Mouse (Mus musculus): Measurements from ENCODE around the gene Fto. TPM values are rescaled to one million over a fixed set of nuclear protein-coding genes. Genes with fewer than 3 reads are reported as not detected.

Gene Fto
- polyA plus RNA-seq, 1 experiment from 2014 or later: 56.1 TPM

DNA sequence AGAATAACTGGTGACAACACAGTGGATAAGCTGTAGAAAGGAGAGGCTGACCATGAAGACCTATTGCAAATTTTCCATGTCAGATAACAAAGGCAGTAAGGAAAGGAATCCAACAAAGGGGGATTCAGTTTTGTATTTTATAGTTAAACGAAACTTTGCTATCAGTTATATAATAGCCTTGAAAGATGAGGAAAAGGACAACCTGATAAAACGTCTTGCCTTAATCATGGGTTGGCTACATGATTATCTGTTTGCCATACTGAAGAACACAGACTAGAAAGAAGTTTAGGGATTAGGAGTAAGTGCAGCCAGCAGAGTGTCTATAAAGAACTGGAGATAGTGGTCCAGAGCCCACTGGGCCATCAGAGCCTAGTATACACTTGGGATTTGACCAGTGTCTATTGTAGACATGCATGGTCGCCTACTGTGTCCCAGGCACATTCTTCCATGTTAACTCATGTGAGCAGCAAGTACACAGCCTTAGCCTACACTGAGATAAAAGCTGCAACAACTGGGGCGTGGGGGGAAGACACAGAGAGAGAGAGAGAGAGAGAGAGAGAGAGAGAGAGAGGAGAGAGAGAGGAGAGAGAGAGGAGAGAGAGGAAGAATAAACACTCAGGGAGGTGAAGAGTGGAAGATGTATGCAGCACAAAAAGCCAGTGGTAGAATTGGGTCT, 192.8 kb downstream of the Fto start:
- H3K4me2 ChIP-seq: no peak overlapping the region
- H3K9ac ChIP-seq: no peak overlapping the region
- H3K9me3 ChIP-seq (replicated peaks): no peaks in the 10 kb centered on the region
- no peak for ATAC-seq (replicated peaks; ENCODE audit: insufficient number of reproducible peaks, insufficient read depth, low FRiP score, low read depth)
- H3K36me3 ChIP-seq: no peaks in the 10 kb centered on the region
- no peaks in the 10 kb centered on the region for H3K27me3 ChIP-seq
- WGBS: 56% methylated on average over 4 of the region's 4 CpGs
- H3K4me1 ChIP-seq (replicated peaks): peaks cover 33% of the 10 kb centered on the region
- H3K27ac ChIP-seq: no peak overlapping the region
- H3K4me3 ChIP-seq: no peak overlapping the region

DNA sequence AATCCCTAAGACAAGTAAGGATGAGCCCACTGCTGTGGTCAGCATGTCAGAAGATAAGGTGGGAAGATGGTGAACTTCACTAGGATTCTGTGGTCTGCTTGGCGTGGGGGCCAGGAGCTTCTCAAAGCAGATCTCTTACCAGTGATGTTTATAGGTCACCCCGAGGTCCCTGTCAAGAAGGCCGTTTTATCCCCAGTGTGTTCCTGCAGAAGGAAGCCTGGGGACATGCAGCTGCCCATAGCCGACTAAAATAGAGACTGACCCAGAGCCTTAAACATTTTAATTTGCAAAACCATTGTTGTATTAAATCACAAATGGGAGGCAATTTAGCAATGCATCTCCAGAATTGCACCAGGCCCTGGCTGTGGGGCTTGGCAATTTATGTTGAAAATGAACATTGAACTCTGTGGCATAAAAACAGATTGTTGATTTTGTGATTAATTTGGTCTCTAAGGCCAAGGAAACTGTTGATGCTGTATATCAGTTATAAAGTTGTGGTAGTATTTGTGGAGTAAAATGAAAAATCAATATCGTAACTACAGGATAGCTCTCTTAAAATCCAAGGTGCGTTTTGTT, 193.4 kb downstream of the Fto start:
- no peaks in the 10 kb centered on the region for H3K27me3 ChIP-seq
- ATAC-seq (replicated peaks; ENCODE audit: insufficient number of reproducible peaks, insufficient read depth, low FRiP score, low read depth): no peak
- H3K4me1 ChIP-seq (replicated peaks): peaks cover 33% of the 10 kb centered on the region
- H3K9me3 ChIP-seq (replicated peaks): no peaks in the 10 kb centered on the region
- H3K27ac ChIP-seq: no peak overlapping the region
- 72% methylated on average over 6 of the region's 6 CpGs for WGBS
- no peak overlapping the region for H3K9ac ChIP-seq
- H3K36me3 ChIP-seq: no peaks in the 10 kb centered on the region
- H3K4me3 ChIP-seq: no peak overlapping the region
- no peak overlapping the region for H3K4me2 ChIP-seq

DNA sequence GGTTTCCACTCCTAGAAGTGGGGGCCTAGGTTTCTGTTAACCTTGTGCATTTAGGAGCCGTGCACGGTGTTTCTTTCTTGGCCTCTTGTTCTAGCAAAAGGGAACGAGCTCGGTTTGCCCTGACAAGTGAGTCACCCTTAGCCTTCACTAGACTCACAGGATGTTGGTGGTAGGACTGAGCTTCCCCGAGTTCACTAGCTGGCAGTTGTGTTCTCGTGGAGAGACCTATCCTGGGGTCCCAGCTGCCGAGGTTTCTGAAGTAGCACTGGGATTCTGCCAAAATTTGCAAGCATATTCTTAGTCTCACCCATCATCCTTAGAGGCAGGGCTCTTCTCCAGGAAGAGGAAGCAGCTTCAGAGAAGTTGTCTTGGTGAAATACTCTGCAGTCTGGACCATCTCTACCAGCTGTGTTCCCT, 194.4 kb downstream of the Fto start:
- Histone ChIP-seq H3K4me3 (no peak overlapping the region), H3K4me1 (replicated peaks) (peaks cover 33% of the 10 kb centered on the region), H3K27me3 (no peaks in the 10 kb centered on the region), H3K9me3 (replicated peaks) (no peaks in the 10 kb centered on the region), H3K4me2 (no peak overlapping the region), H3K36me3 (no peaks in the 10 kb centered on the region), H3K9ac (no peak overlapping the region), H3K27ac (peak overlapping the region; percentile 22)
- no peak for ATAC-seq (replicated peaks; ENCODE audit: insufficient number of reproducible peaks, insufficient read depth, low FRiP score, low read depth)
- WGBS: 51% methylated on average over 7 of the region's 7 CpGs

DNA sequence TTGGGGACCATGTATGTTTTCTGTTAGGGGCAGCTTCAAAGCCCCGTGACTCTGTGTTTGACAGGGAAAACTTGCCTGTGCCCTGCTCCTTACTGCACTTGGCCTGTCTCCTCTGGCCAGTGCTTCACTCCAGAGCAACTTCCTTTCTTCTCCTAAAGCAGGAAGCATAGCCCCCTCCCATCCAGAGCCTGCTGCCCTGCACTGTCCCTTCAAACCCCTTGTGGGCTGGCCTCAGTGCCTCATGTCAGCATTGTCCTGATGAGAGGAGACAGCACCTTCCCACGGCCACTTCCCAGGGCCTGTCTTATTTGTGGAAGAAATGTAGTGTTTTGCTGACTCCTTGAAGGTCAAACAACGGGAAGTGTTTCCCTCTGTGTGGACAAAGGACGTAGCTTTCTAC, 195.0 kb downstream of the Fto start:
- no peak; the same call in 1 of the 2 replicates for ATAC-seq (replicated peaks; ENCODE audit: insufficient number of reproducible peaks, insufficient read depth, low FRiP score, low read depth)
- no peak overlapping the region for H3K4me3 ChIP-seq
- H3K27me3 ChIP-seq: no peaks in the 10 kb centered on the region
- H3K36me3 ChIP-seq: no peaks in the 10 kb centered on the region
- 62% methylated on average over 4 of the region's 4 CpGs for WGBS
- peaks cover 33% of the 10 kb centered on the region for H3K4me1 ChIP-seq (replicated peaks)
- H3K9me3 ChIP-seq (replicated peaks): no peaks in the 10 kb centered on the region
- H3K9ac ChIP-seq: no peak overlapping the region
- H3K4me2 ChIP-seq: no peak overlapping the region
- peak overlapping the region; percentile 22 for H3K27ac ChIP-seq

DNA sequence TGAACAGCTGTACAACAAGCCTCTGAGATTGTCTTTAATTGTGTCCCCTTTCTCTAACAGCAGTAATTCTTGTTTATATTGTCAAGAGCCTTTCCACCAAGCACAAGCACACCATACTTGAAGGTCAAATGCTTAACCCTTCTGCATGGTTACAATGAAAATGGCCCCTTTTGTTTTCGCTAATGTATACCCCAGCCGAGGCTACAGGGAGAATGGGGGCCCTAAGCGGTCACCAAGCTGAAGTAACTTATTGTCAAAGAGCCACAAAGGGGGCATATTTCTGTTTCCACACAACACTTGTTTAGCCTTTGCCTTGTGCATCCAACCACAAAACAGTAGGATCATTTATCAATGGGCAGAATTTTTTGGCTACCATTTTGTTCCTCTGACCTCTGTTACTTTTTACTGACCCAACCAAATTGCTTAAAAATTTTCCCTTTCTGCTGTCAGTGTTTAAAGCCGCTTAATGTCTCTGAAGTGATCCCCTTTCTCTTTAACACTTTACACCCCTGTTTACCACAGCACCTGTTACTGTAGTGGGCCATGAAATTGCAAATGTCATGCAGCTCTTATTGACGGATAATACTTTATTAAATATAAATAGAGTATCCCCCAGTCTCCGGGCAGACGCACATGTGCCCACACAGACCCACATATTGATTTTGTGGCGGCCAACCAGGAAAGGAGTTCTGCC, 196.0 kb downstream of the Fto start:
- Histone ChIP-seq H3K4me3 (no peak overlapping the region), H3K9me3 (replicated peaks) (no peaks in the 10 kb centered on the region), H3K27me3 (no peaks in the 10 kb centered on the region), H3K4me2 (no peak overlapping the region), H3K36me3 (no peaks in the 10 kb centered on the region), H3K9ac (no peak overlapping the region), H3K4me1 (replicated peaks) (peaks cover 31% of the 10 kb centered on the region), H3K27ac (no peak overlapping the region)
- 82% methylated on average over 8 of the region's 8 CpGs for WGBS
- no peak for ATAC-seq (replicated peaks; ENCODE audit: insufficient number of reproducible peaks, insufficient read depth, low FRiP score, low read depth)

DNA sequence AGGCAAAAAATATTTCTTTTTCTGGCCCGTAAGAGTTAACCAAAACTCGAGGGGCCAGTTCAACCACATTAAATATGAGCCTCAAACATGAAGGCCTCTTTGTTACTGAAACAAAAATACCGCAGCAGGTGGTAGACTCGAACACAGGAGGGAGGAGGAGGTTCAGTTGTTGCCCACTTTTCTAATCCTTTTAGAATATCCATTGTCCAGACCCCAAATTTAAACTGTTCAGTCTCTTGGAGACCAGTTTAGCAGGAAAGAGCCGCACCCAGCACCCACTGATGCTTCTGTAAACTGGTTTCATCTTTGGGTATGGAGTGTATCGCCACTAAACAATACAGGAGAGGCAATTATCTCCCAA, 196.6 kb downstream of the Fto start:
- H3K27me3 ChIP-seq: no peaks in the 10 kb centered on the region
- no peak overlapping the region for H3K4me3 ChIP-seq

DNA sequence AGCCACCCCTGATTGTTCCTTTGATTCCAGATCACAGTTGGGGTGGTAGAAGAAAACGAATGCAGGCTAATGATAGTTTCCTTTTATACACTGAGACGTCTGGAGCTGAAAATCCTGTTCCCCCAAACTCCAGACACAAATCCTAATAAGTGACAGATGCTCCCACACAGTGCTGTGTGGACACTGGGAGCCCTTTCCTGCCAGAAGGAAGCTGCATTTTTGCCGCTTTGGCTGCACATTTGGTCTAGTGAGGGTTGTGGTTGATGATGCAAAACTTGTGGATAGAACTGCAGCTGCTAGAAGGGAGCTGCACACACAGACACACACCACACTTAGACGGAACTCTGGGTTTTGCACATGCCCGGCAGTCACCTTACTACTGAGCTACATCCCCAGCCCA, 197.4 kb downstream of the Fto start:
- Histone ChIP-seq H3K4me1 (replicated peaks) (peaks cover 18% of the 10 kb centered on the region), H3K4me2 (no peak overlapping the region), H3K36me3 (no peaks in the 10 kb centered on the region), H3K27me3 (no peaks in the 10 kb centered on the region), H3K9me3 (replicated peaks) (no peaks in the 10 kb centered on the region), H3K4me3 (no peak overlapping the region), H3K9ac (no peak overlapping the region), H3K27ac (no peak overlapping the region)
- 60% methylated on average over 5 of the region's 5 CpGs for WGBS
- no peak for ATAC-seq (replicated peaks; ENCODE audit: insufficient number of reproducible peaks, insufficient read depth, low FRiP score, low read depth)

More for the DNA sequence above, 196.6 kb downstream of the Fto start:
- Histone ChIP-seq H3K9ac (no peak overlapping the region), H3K27ac (no peak overlapping the region), H3K4me1 (replicated peaks) (peaks cover 25% of the 10 kb centered on the region), H3K4me2 (no peak overlapping the region), H3K36me3 (no peaks in the 10 kb centered on the region), H3K9me3 (replicated peaks) (no peaks in the 10 kb centered on the region)
- no peak for ATAC-seq (replicated peaks; ENCODE audit: insufficient number of reproducible peaks, insufficient read depth, low FRiP score, low read depth)
- 84% methylated on average over 6 of the region's 6 CpGs for WGBS

DNA sequence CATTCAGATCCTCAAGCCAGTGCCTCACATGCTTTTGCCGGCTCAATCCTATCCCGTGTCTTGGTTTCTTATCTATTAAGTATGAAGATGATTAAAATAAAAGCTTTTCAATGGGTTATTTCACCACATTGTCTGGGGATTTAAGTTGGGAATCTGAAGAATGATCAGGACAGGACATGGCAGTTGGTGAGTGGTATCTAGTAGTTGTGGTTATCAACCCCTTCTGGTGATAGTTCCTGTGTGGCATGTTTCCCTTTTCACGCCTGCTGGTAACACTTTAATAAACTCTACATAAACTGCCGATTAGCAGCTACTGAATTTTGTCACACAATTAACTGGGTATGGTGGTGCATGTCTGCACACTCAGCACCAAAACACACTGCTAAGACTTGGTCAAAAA, 198.6 kb downstream of the Fto start:
- no peak for ATAC-seq (replicated peaks; ENCODE audit: insufficient number of reproducible peaks, insufficient read depth, low FRiP score, low read depth)
- no peaks in the 10 kb centered on the region for H3K9me3 ChIP-seq (replicated peaks)
- H3K27ac ChIP-seq: no peak overlapping the region
- no peaks in the 10 kb centered on the region for H3K36me3 ChIP-seq
- no peak overlapping the region for H3K4me2 ChIP-seq
- H3K4me1 ChIP-seq (replicated peaks): peaks cover 18% of the 10 kb centered on the region
- no peak overlapping the region for H3K9ac ChIP-seq
- 57% methylated on average over 4 of the region's 4 CpGs for WGBS
- no peaks in the 10 kb centered on the region for H3K27me3 ChIP-seq
- no peak overlapping the region for H3K4me3 ChIP-seq

DNA sequence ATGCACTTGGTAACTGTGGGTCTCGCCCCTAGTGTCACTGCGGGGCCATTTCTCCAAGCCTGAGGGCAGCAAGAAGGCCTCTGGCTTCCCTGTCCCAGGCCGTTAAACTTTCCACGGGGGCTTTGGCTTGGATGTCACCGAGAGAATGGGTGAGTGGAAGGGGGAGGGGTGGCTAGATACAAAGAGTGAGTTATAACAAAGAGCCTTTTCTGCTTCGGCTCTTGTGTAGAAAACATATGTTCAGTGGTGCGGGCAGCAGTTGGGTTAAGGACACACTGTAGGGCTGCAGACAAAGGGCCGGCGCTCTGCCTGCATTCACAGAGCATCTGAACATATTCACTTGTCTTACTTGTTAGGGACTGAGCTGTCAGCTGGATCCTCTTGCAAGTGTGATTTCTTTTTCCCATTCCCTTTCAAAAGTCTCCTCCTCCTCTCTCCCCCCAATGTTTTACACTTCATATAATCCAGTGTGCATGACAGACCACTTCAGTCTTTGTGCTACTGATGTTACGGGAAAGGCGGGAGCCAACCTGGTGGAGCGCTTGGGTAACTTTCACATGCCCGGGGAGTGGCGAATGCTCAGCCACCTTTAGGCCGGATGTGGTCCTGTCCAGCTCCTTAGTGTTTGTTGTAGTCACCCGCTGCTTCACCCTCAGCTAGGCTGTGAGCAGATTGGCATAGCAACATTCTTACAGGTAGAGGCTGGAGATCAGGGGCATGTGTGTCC, 201.6 kb downstream of the Fto start:
- H3K27me3 ChIP-seq: no peaks in the 10 kb centered on the region
- H3K4me3 ChIP-seq: no peak overlapping the region
- no peaks in the 10 kb centered on the region for H3K9me3 ChIP-seq (replicated peaks)
- H3K9ac ChIP-seq: no peak overlapping the region
- WGBS: 74% methylated on average over 16 of the region's 16 CpGs
- H3K36me3 ChIP-seq: no peaks in the 10 kb centered on the region
- H3K4me1 ChIP-seq (replicated peaks): peaks cover 16% of the 10 kb centered on the region
- no peak overlapping the region for H3K27ac ChIP-seq
- H3K4me2 ChIP-seq: no peak overlapping the region
- no peak for ATAC-seq (replicated peaks; ENCODE audit: insufficient number of reproducible peaks, insufficient read depth, low FRiP score, low read depth)

DNA sequence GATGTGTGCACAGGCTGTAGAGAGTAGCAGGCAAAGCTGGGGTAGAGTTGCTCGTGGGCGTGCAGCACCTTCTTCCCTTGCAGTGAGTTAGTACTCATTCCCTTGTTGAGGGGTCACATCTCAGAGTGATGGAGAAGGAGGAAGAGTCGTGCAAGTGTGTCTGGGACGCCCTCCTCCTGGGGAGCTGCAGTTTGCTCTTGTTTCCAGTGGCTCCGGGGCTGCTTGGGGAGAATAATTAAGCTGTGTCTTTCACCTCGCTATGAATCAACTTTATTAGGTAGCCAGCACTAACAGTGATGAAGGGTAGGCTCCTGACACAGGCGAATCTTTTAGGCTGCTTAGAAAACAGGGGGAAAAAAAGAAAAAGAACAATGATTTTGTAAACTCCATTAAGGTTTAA, 203.1 kb downstream of the Fto start:
- ATAC-seq (replicated peaks; ENCODE audit: insufficient number of reproducible peaks, insufficient read depth, low FRiP score, low read depth): no peak
- H3K27me3 ChIP-seq: no peaks in the 10 kb centered on the region
- peaks cover 13% of the 10 kb centered on the region for H3K4me1 ChIP-seq (replicated peaks)
- H3K4me3 ChIP-seq: no peak overlapping the region
- H3K36me3 ChIP-seq: no peaks in the 10 kb centered on the region
- 68% methylated on average over 7 of the region's 7 CpGs for WGBS
- no peak overlapping the region for H3K9ac ChIP-seq
- H3K9me3 ChIP-seq (replicated peaks): no peaks in the 10 kb centered on the region
- H3K27ac ChIP-seq: no peak overlapping the region
- H3K4me2 ChIP-seq: no peak overlapping the region

DNA sequence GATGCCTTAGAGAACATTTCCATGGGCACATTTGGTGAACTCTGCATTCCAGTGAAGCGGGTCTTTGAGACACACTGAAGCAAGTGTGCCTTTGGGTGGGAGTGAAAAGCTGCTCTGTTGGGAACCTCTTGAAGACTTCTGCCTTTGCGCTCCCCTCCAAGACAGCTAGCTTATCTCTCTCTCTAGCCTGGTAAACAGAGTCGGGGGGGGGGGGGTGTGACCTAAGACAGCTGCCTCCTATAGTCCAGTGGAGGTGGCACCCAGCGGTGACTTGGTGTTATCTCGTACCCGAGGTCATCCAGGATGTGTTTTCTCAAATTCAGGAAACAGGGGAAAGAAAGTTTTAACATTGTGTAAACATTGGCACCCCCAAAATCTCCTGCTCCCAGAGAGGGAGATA, 204.8 kb downstream of the Fto start:
- Histone ChIP-seq H3K27ac (no peak overlapping the region), H3K4me3 (no peak overlapping the region), H3K4me1 (replicated peaks) (peaks cover 25% of the 10 kb centered on the region), H3K9ac (no peak overlapping the region), H3K36me3 (no peaks in the 10 kb centered on the region), H3K27me3 (no peaks in the 10 kb centered on the region), H3K9me3 (replicated peaks) (no peaks in the 10 kb centered on the region), H3K4me2 (no peak overlapping the region)
- no peak for ATAC-seq (replicated peaks; ENCODE audit: insufficient number of reproducible peaks, insufficient read depth, low FRiP score, low read depth)
- 25% methylated on average over 6 of the region's 6 CpGs for WGBS

Data from heart, embryonic 15.5 days (tissue).